Mouse (Mus musculus) embryonic facial prominence, embryonic 15.5 days (tissue): ENCODE results near the gene Faiml. TPM values are rescaled to one million over a fixed set of nuclear protein-coding genes. Genes with fewer than 3 reads are reported as not detected.
A peak's percentile ranks its signal among the peaks of the same experiment; 100 is the strongest.

ENCODE experiments used
- ATAC-seq: fragments of 200-750 bp; cut with Nextera tagmentation; 2 replicates; pipeline ENCODE4 v1.8.0; 2017; ENCODE audit warnings: low read depth, moderate TSS enrichment; ENCODE audit not compliant: insufficient number of reproducible peaks, low FRiP score, low TSS enrichment
- H3K27ac ChIP-seq: fragments of 300-500 bp; sonication (generic); replicated peaks from 2 replicates; pipeline ENCODE4 v1.5.1; 2015; ENCODE audit warnings: mild to moderate bottlenecking, inconsistent platforms
- H3K27me3 ChIP-seq: fragments of 300-500 bp; sonication (generic); 2 replicates; pipeline ENCODE4 v1.6.1; 2015; ENCODE audit warnings: inconsistent platforms
- H3K36me3 ChIP-seq: fragments of 300-500 bp; sonication (generic); 2 replicates; pipeline ENCODE4 v1.6.1; 2015; ENCODE audit warnings: mild to moderate bottlenecking, inconsistent platforms
- H3K4me1 ChIP-seq: fragments of 300-500 bp; sonication (generic); 2 replicates; pipeline ENCODE4 v1.6.1; 2015; ENCODE audit warnings: inconsistent platforms
- H3K4me2 ChIP-seq: fragments of 300-500 bp; sonication (generic); replicated peaks from 2 replicates; pipeline ENCODE4 v1.6.1; 2015; ENCODE audit warnings: mild to moderate bottlenecking, inconsistent platforms
- H3K4me3 ChIP-seq: fragments of 300-500 bp; sonication (generic); replicated peaks from 2 replicates; pipeline ENCODE4 v1.5.1; 2015; ENCODE audit warnings: mild to moderate bottlenecking, inconsistent platforms
- H3K9ac ChIP-seq: fragments of 300-500 bp; sonication (generic); 2 replicates; pipeline ENCODE4 v1.6.1; 2015; ENCODE audit warnings: inconsistent platforms
- H3K9me3 ChIP-seq: fragments of 300-500 bp; sonication (generic); replicated peaks from 2 replicates; pipeline ENCODE4 v1.6.1; 2016; ENCODE audit warnings: inconsistent platforms
- WGBS: fragments of 180-500 bp; shearing (Covaris S2); methylation state at CpG from one replicate; pipeline ENCODE4 v1.1.7; 2015; 5-methylcytosine and 5-hydroxymethylcytosine counted together
- polyA plus RNA-seq: library from polyadenylated mRNA; unstranded; fragments of >200 nt; fragmentation: Nextera tagmentation; extraction: Ambion mirVana; gene quantifications from 2 replicates; pipeline ENCODE4 v1.2.1, GENCODE M21; 2015

Faiml gene
- not detected in 2 replicates for polyA plus RNA-seq

GRCm38 (mm10) chr9:99237139-99237538 lies at the start of gene Faiml:
Gene Faiml (minus strand): TSS chr9:99237239.
- no peak within 1 kb of the TSS for H3K4me2 ChIP-seq
- ATAC-seq = no peak
- H3K27ac ChIP-seq = no peak within 1 kb of the TSS
- H3K4me3 ChIP-seq = no peak within 1 kb of the TSS
- no peaks in the 10 kb centered on the region for H3K36me3 ChIP-seq
- 83% methylated on average over 14 of the region's 14 CpGs for WGBS
- H3K9ac ChIP-seq = no peak within 1 kb of the TSS
- H3K27me3 ChIP-seq = no peaks in the 10 kb centered on the region
- no peaks in the 10 kb centered on the region for H3K9me3 ChIP-seq
- H3K4me1 ChIP-seq = no peaks in the 10 kb centered on the region

GRCm38 (mm10) chr9:99258891-99259290 lies 21.9 kb upstream of the Faiml start:
- Histone ChIP-seq H3K27me3 (no peaks in the 10 kb centered on the region), H3K9ac (no peak overlapping the region), H3K4me3 (no peak overlapping the region), H3K4me1 (no peaks in the 10 kb centered on the region), H3K9me3 (no peaks in the 10 kb centered on the region), H3K4me2 (no peak overlapping the region), H3K36me3 (peaks cover 21% of the 10 kb centered on the region), H3K27ac (no peak overlapping the region)
- no peak for ATAC-seq
- 73% methylated on average over 5 of the region's 5 CpGs for WGBS

GRCm38 (mm10) chr9:99256821-99257220 lies 19.8 kb upstream of the Faiml start:
- H3K4me3 ChIP-seq = no peak overlapping the region
- H3K9ac ChIP-seq = no peak overlapping the region
- H3K27me3 ChIP-seq = no peaks in the 10 kb centered on the region
- H3K27ac ChIP-seq = no peak overlapping the region
- peaks cover 21% of the 10 kb centered on the region for H3K36me3 ChIP-seq
- H3K4me1 ChIP-seq = no peaks in the 10 kb centered on the region
- H3K9me3 ChIP-seq = no peaks in the 10 kb centered on the region
- no peak for ATAC-seq
- H3K4me2 ChIP-seq = no peak overlapping the region
- 84% methylated on average over 3 of the region's 3 CpGs for WGBS

- no peak for ATAC-seq
- peaks cover 21% of the 10 kb centered on the region for H3K36me3 ChIP-seq
- no peaks in the 10 kb centered on the region for H3K9me3 ChIP-seq
- H3K9ac ChIP-seq = no peak overlapping the region
- no peaks in the 10 kb centered on the region for H3K4me1 ChIP-seq
- no peak overlapping the region for H3K4me3 ChIP-seq
- no peak overlapping the region for H3K4me2 ChIP-seq
- whole genome bisulfite sequencing = 97% methylated on average over 1 of the region's 1 CpGs
- H3K27me3 ChIP-seq = no peaks in the 10 kb centered on the region
- no peak overlapping the region for H3K27ac ChIP-seq
These were observed 19.2 kb upstream of the Faiml start for GRCm38 (mm10) chr9:99256206-99256605.

GRCm38 (mm10) chr9:99253861-99254260 lies 16.8 kb upstream of the Faiml start:
- no peak for ATAC-seq
- no peaks in the 10 kb centered on the region for H3K9me3 ChIP-seq
- no peaks in the 10 kb centered on the region for H3K27me3 ChIP-seq
- H3K4me1 ChIP-seq = no peaks in the 10 kb centered on the region
- no peak overlapping the region for H3K27ac ChIP-seq
- peaks cover 21% of the 10 kb centered on the region for H3K36me3 ChIP-seq
- WGBS = 86% methylated on average over 10 of the region's 10 CpGs
- H3K9ac ChIP-seq = no peak overlapping the region
- no peak overlapping the region for H3K4me2 ChIP-seq
- H3K4me3 ChIP-seq = no peak overlapping the region

GRCm38 (mm10) chr9:99248906-99249305 lies 11.9 kb upstream of the Faiml start:
- Histone ChIP-seq H3K27ac (no peak overlapping the region), H3K36me3 (peaks cover 9% of the 10 kb centered on the region; the same call in 1 of the 2 replicates), H3K9me3 (no peaks in the 10 kb centered on the region), H3K4me1 (no peaks in the 10 kb centered on the region; the same call in 1 of the 2 replicates), H3K27me3 (no peaks in the 10 kb centered on the region), H3K9ac (no peak overlapping the region), H3K4me3 (no peak overlapping the region), H3K4me2 (no peak overlapping the region)
- WGBS = 92% methylated on average over 4 of the region's 4 CpGs
- ATAC-seq = no peak

- Histone ChIP-seq H3K27me3 (no peaks in the 10 kb centered on the region), H3K4me2 (no peak overlapping the region), H3K4me3 (no peak overlapping the region), H3K27ac (no peak overlapping the region), H3K4me1 (no peaks in the 10 kb centered on the region; the same call in 1 of the 2 replicates), H3K9ac (no peak overlapping the region), H3K36me3 (peaks cover 6% of the 10 kb centered on the region; the same call in 1 of the 2 replicates), H3K9me3 (no peaks in the 10 kb centered on the region)
- whole genome bisulfite sequencing = 54% methylated on average over 8 of the region's 8 CpGs
- no peak for ATAC-seq
These were observed 11.3 kb upstream of the Faiml start for GRCm38 (mm10) chr9:99248304-99248703.

- no peak for ATAC-seq
- H3K27ac ChIP-seq = peak overlapping the region; percentile 5; the same call in 1 of the 2 replicates
- peak overlapping the region; percentile 58 for H3K9ac ChIP-seq
These were observed 6.9 kb upstream of the Faiml start for GRCm38 (mm10) chr9:99243895-99244293.

GRCm38 (mm10) chr9:99243190-99243894 lies 6.3 kb upstream of the Faiml start, which contains the start of gene Cep70:
Gene Cep70 (plus strand): TSS chr9:99243367.
- WGBS = under 1% methylated on average over 66 of the region's 66 CpGs
- H3K4me2 ChIP-seq = peak within 1 kb of the TSS; percentile 59
- peak within 1 kb of the TSS; percentile 67 for H3K4me3 ChIP-seq
- peaks cover 4% of the 10 kb centered on the region; the same call in 1 of the 2 replicates for H3K4me1 ChIP-seq
- no peaks in the 10 kb centered on the region for H3K9me3 ChIP-seq
- peak within 1 kb of the TSS; percentile 5 for H3K27ac ChIP-seq
- no peaks in the 10 kb centered on the region for H3K27me3 ChIP-seq
- peak within 1 kb of the TSS; percentile 58 for H3K9ac ChIP-seq
- H3K36me3 ChIP-seq = peaks cover 6% of the 10 kb centered on the region; the same call in 1 of the 2 replicates
- peak; percentile 95 for ATAC-seq

More at GRCm38 (mm10) chr9:99243895-99244293, 6.9 kb upstream of the Faiml start:
- Histone ChIP-seq H3K4me1 (peaks cover 4% of the 10 kb centered on the region; the same call in 1 of the 2 replicates), H3K27me3 (no peaks in the 10 kb centered on the region), H3K9me3 (no peaks in the 10 kb centered on the region), H3K36me3 (peaks cover 6% of the 10 kb centered on the region; the same call in 1 of the 2 replicates), H3K4me2 (peak overlapping the region; percentile 59), H3K4me3 (peak overlapping the region; percentile 67)
- WGBS = 3% methylated on average over 10 of the region's 10 CpGs

GRCm38 (mm10) chr9:99242533-99243189 lies 5.6 kb upstream of the Faiml start:
- no peaks in the 10 kb centered on the region for H3K27me3 ChIP-seq
- H3K4me2 ChIP-seq = peak overlapping the region; percentile 59
- no peaks in the 10 kb centered on the region for H3K9me3 ChIP-seq
- H3K4me3 ChIP-seq = peak overlapping the region; percentile 67
- peaks cover 6% of the 10 kb centered on the region; the same call in 1 of the 2 replicates for H3K36me3 ChIP-seq
- WGBS = 7% methylated on average over 17 of the region's 17 CpGs
- peak; percentile 69 for ATAC-seq
- H3K9ac ChIP-seq = 0 out of 2 replicates have a peak overlapping the region, but pooled peaks have one; percentile 9
- peaks cover 4% of the 10 kb centered on the region; the same call in 1 of the 2 replicates for H3K4me1 ChIP-seq
- H3K27ac ChIP-seq = no peak overlapping the region

GRCm38 (mm10) chr9:99242035-99242434 lies 5.0 kb upstream of the Faiml start:
- Histone ChIP-seq H3K4me3 (no peak overlapping the region), H3K9ac (no peak overlapping the region), H3K36me3 (peaks cover 4% of the 10 kb centered on the region; the same call in 1 of the 2 replicates), H3K27me3 (no peaks in the 10 kb centered on the region), H3K4me2 (no peak overlapping the region; the same call in 1 of the 2 replicates), H3K4me1 (peaks cover 4% of the 10 kb centered on the region; the same call in 1 of the 2 replicates), H3K9me3 (no peaks in the 10 kb centered on the region), H3K27ac (no peak overlapping the region)
- ATAC-seq = no peak
- 2% methylated on average over 7 of the region's 7 CpGs for WGBS
